Mouse (Mus musculus) R1 (cell line): ENCODE results near the gene Supt6.

Experiments used
- DNase-seq: peaks from one replicate; pipeline ENCODE4 v3.0.0-alpha.2; 2018; ENCODE audit warnings: low read depth, low spot score

The Supt6 gene

GRCm38 (mm10) chr11:78245627-78246317 is at the start of gene Supt6, which contains the start of gene Sdf2:
Gene Supt6, minus strand, starts transcription at chr11:78245987.
Gene Sdf2, plus strand, starts transcription at chr11:78245746.
- peak; percentile 98 for DNase-seq

GRCm38 (mm10) chr11:78294585-78294984 is 48.8 kb upstream of the Supt6 start:
- DNase-seq: no peak

- no peak for DNase-seq
Observed at GRCm38 (mm10) chr11:78290654-78291053, 44.9 kb upstream of the Supt6 start, which contains the start of gene BC030499. Gene BC030499, plus strand, starts transcription at chr11:78290841.

GRCm38 (mm10) chr11:78289146-78289763 is 43.5 kb upstream of the Supt6 start:
- DNase-seq: no peak

- no peak for DNase-seq
Observed at GRCm38 (mm10) chr11:78279586-78279985, 33.8 kb upstream of the Supt6 start.

GRCm38 (mm10) chr11:78278853-78279252 is 33.1 kb upstream of the Supt6 start:
- DNase-seq: no peak

GRCm38 (mm10) chr11:78276169-78276568 is 30.4 kb upstream of the Supt6 start:
- peak; percentile 67 for DNase-seq

- DNase-seq: no peak
Observed at GRCm38 (mm10) chr11:78275596-78275995, 29.8 kb upstream of the Supt6 start.

- no peak for DNase-seq
Observed at GRCm38 (mm10) chr11:78271986-78272385, 26.2 kb upstream of the Supt6 start.

GRCm38 (mm10) chr11:78265571-78265970 is 19.8 kb upstream of the Supt6 start:
- DNase-seq: no peak

GRCm38 (mm10) chr11:78262550-78262949 is 16.8 kb upstream of the Supt6 start:
- peak; percentile 91 for DNase-seq

DNA sequence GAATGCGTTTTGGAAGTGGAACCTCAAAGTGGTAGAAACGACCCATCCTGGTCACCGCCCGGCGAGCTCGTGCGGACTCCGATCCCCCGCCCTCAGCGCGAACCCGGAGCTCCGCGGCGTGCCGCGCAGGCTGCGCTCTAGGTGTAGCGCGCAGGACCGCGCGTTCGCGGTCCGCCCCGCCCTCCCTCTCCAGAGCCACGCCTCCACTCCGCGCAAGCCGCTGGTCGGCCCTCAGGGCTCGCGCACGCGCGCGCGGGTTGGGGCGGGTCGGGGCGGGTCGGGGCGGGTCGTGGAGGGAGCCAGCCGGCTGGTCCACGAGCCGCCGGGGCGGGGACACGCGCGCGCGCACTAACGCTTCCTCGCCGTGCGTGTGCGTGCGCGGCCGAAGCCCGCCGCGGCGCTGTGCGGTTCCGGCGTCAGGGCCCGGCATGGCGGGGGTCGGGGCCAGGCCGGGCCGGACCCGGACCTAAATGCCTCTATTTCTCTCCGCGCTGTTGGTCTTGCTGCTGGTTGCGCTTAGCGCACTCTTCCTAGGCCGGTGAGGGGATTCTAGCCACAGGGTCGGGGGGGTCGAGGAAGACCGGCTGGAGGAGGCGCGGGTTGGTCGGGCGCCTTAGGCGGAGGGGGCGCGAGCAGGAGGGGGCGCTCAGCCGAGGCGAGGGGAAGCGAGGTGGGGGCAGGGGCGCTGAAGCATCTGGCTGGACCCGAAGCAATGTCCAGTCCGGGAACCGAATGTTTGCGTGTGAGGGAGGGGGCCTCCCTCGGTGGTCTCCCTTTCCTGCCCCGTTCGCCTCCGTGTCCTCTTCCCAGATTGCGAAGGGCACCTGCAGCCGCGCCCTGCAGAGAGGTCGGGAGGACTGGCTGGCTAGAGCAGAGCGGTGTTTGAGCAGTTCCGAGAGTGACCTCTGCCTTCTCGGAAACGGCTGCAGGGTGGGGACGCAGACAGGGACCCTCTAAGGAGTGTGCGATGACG is 15.9 kb upstream of the Supt6 start, which contains the start of gene 2610507B11Rik:
Gene 2610507B11Rik (plus strand): TSS at position 373 of the 973 bp plus-strand sequence.
- DNase-seq: peak; percentile 92

- no peak for DNase-seq
Observed at GRCm38 (mm10) chr11:78260489-78261258, 14.9 kb upstream of the Supt6 start.

DNA sequence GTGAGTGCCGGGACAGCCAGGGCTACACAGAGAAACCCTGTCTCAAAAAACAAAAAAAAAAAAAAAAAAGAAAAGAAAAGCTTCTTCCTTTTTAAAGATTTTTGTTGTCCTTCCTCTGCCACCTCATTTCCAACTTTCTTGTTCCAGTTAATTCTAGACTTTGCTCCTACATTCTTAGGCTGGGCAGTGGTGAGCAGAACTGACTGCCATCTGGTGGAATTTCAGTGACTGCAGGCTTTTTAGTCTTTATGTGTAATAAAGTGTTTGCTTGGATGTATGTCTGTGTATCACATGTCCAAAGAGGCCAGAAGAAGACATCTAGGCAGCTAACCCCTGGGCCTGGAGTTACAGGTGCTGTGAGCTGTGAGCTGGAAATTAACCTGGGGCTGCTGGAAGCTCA is 10.8 kb upstream of the Supt6 start:
- DNase-seq: peak; percentile 23

- peak; percentile 99 for DNase-seq
Observed at GRCm38 (mm10) chr11:78247727-78248140, 1.9 kb upstream of the Supt6 start.

DNA sequence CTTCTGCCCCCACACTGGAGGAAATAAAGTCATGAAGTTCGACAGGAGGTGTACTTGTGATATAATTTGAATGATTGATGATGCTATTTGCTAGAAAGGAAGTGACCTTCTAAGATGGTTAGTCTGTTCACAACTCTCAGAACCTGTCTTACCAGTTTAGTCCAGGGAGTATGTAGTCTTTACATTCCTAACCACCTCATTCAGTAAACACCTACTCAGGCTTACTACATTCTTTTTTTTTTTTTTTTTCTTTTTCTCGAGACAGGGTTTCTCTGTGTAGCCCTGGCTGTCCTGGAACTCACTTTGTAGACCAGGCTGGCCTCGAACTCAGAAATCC is 1.2 kb upstream of the Supt6 start:
- DNase-seq: peak; percentile 78

- no peak for DNase-seq
Observed at GRCm38 (mm10) chr11:78246318-78247011, 678 bp upstream of the Supt6 start.

- no peak for DNase-seq
Observed at GRCm38 (mm10) chr11:78245261-78245626, 543 bp downstream of the Supt6 start.

DNA sequence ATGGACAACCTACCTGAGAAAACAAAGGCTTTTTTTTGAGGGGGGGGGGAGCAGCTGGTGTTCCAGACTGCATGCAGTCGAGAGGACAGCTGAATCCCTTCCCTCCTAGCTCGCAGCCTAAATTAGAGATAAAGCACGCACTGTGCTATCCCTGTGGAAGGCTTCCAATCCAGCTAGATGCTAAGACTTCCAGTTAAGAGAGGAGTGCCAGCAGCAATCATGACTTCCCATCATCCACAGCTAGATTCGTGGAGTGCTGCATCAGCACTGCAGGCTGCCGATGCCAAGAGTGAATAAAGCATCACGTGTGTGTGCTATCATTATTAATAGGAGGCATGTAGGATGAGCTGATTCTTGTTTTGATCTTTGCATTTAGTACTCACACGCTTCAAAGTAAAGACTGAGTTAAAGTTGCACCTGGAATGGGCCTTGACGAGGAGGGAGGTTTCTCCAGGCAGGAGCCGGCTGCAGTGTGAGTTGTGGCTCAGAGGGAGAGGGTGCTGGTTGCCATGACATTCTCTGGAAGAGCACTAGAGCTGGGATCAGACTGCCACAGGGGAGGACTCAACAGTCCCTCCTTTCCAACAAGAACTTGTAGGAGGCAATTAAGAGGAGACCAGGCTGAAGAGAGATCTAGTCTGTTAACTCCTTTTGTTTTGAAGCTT is 5.5 kb downstream of the Supt6 start:
- DNase-seq: peak; percentile 32

DNA sequence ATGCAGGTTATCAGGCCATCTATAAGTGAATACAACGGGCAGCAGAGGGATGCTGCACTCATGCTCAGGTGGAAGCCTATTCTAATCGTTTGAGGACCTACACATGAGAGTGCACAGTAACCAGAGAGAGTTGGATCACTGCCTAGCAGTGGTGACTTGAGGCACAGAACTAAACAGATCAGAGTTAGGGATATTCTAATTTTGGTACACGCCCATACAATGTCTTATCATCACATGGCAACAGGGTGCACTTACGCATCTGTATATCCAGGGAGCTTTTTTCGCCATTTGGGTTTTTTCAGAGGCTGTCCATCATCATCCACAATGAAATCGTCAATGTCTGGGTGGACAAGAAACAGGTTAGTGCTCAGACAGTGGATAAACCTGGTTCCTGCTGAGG is 14.3 kb downstream of the Supt6 start:
- no peak for DNase-seq
